Mouse (Mus musculus): ENCODE measurements around the gene Ndufaf8.
A peak's percentile ranks its signal among the peaks of the same experiment; 100 is the strongest.

The Ndufaf8 gene

DNA sequence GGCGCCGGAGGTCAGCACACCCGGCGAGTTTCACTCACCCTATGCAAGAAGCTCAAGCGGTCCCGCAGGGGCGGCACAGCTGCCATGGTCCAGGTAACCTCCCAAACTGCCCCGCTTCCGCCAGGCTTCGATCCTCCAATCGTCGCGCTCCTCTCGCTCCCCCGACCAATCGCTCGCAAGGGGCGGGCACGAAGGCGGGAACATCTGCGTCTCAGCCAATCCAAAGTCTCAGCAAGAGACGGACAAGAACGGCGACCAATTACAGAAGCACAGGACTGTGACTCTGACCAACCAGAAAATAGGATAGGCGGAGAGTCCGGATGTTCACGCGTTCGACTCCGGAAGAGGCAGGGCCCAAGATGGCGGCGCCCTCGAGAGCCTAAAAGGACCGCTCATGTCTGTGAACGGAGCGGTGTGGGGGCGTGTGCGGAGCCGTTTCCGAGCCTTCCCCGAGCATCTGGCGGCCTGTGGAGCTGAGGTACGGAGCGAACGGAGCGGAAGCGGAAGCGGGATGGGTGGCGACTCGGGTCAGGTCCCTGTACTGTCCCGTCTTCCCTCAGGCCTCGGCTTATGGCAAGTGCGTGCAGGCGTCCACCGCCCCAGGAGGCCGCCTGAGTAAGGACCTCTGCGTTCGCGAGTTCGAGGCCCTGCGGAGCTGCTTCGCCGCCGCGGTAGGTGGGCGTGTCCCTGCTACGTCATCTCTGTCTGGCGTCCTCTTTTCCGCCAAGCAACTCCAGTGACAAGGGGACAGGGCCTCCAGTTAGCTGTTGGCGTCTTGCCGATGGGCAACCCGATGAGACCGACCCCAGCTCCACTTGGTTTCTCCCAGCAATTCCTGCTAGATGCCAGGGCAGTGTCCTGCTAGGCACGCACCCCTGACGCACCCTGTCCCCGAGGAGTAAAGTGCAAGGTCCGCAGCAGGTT is at the start of gene Ndufaf8, which contains the start of gene Tepsin:
Gene Ndufaf8, plus strand, starts transcription at position 341 of the 924 bp plus-strand sequence.
Gene Tepsin, minus strand, starts transcription at position 144 of the 924 bp plus-strand sequence.
- peak; percentile 99 for DNase-seq (ENCODE audit: low read depth)

- DNase-seq (ENCODE audit: low read depth): no peak
Observed at GRCm38 (mm10) chr11:120049067-120049466, 49.7 kb upstream of the Ndufaf8 start.

GRCm38 (mm10) chr11:120051124-120051811 is 47.5 kb upstream of the Ndufaf8 start:
- no peak for DNase-seq (ENCODE audit: low read depth)

DNA sequence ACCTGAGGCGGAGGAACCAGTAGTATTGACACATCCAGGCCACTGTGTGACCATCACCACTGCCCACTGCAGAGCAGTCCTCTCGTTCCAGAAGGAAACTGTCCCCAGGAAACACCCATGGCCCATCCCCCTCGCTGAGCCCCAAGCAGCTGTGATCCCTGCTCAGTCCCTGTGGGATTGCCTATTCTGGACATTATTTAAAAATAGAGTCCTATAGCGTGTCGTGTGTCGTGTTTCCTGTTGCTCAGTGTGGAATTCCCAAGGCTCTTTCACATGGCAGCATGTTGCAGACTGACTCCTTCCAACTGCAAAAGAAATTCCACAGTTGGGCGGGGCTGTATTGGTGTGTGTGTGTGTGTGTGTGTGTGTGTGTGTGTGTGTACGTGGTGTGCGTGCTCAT is 46.5 kb upstream of the Ndufaf8 start:
- DNase-seq (ENCODE audit: low read depth): no peak

DNA sequence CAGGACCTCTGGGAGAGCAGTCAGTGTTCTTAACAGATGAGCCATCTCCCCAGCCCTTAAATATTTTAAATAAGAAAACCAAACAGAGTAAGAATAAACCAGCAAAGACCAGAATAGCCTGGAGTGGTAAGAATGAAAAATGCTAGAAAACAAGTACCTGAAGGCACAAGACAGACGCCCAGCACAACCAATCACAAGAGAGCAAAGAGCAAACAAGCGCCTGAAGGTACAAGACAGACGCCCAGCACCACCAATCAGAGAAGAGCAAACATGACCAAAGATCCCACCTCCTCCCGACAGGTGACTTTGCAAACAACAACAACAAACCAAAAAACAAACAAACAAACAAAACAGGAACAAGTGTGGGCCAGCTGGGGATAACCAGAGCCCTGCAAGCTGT is 44.9 kb upstream of the Ndufaf8 start:
- DNase-seq (ENCODE audit: low read depth): no peak

GRCm38 (mm10) chr11:120055953-120056732 is 42.6 kb upstream of the Ndufaf8 start:
- DNase-seq (ENCODE audit: low read depth): no peak

DNA sequence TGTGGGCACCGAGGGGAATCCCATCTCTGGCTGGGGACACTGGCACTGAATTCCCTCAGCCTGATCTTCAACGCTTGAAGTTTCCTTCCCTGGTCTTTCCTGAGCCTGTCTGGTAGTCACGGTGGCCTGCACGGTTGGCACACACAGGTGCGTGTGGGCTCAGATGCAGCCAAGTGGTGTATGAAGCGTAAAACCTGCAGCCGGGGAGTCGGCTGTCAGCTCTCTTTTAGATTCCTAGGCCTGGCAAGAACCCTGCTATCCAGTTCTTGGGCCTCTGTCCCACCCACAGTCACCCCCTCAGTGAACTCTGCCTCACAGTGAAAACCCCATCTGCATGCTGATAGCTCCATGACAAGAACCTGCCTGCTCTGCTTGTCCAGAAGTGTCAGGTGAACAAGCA is 38.1 kb upstream of the Ndufaf8 start:
- no peak for DNase-seq (ENCODE audit: low read depth)

- no peak for DNase-seq (ENCODE audit: low read depth)
Observed at GRCm38 (mm10) chr11:120063326-120063725, 35.4 kb upstream of the Ndufaf8 start.

GRCm38 (mm10) chr11:120064006-120064667 is 34.6 kb upstream of the Ndufaf8 start:
- no peak for DNase-seq (ENCODE audit: low read depth)

DNA sequence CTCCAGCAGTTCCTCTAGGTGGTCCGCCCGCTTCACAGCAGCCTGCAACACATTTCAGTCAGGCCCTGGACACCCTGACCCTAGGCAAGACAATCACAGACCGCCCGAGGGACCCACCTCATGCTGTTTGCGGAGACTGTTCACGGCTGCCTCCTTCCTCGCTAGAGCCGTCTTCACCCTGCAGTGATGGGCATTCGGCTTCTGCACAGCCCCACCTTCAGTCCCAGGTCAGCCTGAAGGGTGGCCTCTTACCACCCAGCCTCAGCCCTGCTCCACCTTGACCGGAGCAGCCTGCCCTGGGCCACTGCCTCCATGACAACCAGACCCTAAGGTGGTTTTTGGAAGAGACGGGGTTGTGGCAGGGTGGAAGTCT is 34.1 kb upstream of the Ndufaf8 start:
- DNase-seq (ENCODE audit: low read depth): no peak

- peak; percentile 41 for DNase-seq (ENCODE audit: low read depth)
Observed at GRCm38 (mm10) chr11:120065291-120065690, 33.4 kb upstream of the Ndufaf8 start.

GRCm38 (mm10) chr11:120067834-120068233 is 30.9 kb upstream of the Ndufaf8 start:
- DNase-seq (ENCODE audit: low read depth): no peak

GRCm38 (mm10) chr11:120069261-120069660 is 29.5 kb upstream of the Ndufaf8 start:
- DNase-seq (ENCODE audit: low read depth): no peak

DNA sequence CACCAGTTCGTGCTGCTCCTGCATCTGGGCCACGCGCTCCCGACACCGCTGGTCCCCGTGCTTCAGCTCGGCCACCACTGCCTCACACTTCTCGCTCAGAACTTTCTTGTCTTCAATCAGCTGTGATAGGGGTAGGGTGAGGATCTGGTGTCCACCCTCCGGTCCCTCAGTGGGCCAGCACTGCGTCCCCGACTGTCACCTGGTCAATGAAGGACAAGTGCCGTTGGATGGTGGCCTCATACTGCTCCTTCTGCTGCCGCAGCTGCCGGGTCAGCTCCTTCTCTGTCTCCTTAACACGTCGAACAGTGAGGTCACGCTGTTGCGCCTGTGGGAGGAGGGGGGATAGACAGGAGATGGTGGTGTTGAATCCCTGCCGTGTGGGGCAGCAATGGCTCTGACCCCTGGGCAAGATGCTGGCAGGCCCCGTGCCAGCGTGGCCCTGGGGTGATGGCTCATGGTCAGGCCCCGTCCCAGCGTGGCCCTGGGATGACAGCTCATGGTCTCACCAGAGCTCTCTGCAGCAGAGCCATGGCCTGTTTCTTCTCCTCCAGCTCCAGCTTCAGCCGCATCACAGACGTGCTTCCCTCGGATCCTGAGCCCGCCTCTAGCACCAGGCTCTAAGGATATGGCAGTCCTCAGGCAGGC is 28.3 kb upstream of the Ndufaf8 start:
- no peak for DNase-seq (ENCODE audit: low read depth)

DNA sequence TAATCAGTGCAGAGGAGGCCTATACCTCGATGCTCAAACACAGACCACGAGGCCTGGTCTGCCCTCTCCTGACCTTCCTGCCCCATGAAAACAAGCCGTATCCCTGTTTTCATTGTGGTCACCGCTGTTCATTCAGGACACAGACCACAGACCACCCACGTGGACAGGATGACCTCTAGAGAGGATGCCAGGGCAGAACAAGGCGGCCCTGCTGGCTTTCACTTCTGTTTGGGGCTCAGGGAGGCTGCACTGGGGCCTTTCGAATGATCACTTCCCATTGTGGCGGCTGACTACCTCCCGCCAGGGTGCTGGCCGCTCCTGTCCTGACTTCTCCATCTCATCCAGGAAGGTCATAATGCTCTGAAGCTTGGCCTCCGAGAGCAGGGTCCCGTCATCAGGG is 27.7 kb upstream of the Ndufaf8 start:
- DNase-seq (ENCODE audit: low read depth): no peak

DNA sequence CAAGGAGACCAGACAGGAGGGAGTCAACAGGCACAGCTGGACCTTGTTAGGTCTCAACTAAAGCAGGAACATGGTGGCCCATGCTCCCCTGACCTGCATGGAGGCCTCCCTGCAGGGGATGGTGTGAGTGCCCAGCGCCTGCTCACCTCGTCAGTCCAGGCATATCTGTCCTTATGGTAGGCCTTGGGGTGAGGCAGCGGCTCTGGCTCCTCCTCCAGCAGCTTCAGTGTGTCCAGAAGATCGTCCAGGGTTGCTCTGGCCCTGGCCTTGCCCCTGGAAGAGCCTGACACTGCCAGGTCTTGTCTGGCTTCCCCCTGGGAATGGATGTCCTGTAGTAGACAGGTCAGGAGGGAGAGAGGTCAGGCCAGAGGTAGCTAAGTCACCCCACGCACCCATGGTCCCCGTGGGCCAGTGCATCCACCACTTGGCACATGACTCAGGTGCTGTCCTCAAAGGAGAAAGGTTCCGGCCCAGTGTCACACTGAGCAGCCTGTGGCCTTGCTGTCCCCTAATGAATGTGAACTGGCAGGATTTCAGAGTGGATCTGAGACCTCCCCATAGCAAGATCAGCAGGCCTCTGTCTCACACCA is 26.9 kb upstream of the Ndufaf8 start:
- DNase-seq (ENCODE audit: low read depth): no peak

DNA sequence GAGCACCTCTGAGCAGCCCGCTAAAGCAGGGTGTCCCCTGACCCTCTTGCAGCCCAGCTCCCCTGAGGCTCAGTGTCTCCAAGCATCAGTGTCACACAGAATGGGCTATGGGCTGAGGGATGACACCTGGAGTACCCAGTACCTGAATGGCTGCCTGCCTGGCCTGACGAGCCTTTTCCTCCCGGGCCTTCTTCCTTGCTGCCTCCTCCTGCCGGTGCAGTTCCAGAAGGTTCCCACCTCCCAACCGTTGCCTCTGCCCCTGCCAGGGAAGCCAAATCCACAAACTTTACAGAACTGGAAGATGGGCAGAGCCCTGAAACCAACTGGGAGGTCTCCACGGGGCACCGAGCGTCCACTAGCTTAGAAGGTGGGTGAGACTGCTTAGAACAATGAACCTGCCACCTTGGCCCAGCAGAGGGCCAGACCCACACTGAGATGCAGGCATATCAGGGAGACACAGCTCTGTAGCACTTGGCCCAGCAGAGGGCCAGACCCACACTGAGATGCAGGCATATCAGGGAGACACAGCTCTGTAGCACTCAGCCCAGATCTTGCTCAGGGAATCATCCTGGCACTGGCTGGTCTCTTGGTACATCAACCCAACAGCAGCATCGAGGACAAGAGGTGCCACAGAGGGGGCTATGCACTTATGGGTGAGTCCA is 25.6 kb upstream of the Ndufaf8 start:
- no peak for DNase-seq (ENCODE audit: low read depth)

- DNase-seq (ENCODE audit: low read depth): no peak
Observed at GRCm38 (mm10) chr11:120076191-120076590, 22.5 kb upstream of the Ndufaf8 start.

DNA sequence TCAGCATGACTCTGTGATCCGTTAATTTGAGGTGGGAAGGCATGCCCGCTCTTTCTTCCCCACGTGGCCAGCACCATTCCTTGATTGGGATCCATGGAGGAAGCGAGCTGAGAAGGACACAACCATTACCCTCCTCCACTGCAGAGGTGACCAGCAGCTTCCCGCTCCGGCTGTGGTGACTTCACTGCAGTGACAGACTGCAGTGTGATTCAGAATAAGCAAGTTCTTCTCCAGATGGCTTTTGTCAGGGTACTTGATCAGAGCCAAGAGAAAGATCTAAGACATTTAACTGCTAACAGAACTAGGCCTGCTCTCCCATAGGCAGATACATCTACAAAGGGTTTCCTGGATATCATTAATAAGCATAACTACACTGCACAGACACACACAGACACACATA is 18.4 kb upstream of the Ndufaf8 start:
- DNase-seq (ENCODE audit: low read depth): no peak

GRCm38 (mm10) chr11:120085891-120086627 is 12.7 kb upstream of the Ndufaf8 start:
- DNase-seq (ENCODE audit: low read depth): no peak
